Mouse (Mus musculus): Measurements from ENCODE around the gene Slc2a8. TPM values are rescaled to one million over a fixed set of nuclear protein-coding genes. Genes with fewer than 3 reads are reported as not detected.

Gene Slc2a8
- polyA plus RNA-seq (2012; fragmentation: generic; extraction: Trizol) = 10 to 100 TPM in 1 of 2 experiments, 1 to 10 TPM in 1; 7.0 to 18.1 TPM

DNA sequence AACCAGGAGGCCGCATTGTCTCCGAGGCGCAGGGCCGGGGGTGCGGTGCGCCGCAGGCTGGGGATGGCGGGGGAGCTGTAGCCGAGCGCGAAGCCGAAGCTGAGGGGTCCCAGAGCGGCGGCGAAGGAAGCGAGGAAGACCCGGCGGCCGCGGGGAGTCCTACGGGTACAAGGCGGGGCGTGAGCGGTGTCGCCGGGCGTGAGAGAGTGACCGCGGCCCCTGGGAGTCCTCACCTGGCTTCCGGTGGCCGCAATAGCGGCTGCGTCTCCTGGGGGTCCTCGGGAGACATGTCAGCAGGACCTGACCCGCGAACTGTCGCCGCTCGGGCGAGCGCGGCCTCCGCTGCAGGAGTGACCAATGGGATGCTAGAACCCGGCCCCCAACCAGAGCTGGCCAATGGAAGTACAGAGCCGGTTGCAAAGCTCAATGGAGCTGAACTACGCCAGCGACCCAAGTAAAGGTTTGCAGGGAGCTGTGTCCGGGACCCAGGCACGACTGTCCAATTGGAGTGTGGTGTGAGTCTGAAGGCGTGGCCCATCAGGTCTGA lies at the start of gene Slc2a8:
Slc2a8 (minus strand) TSS at position 359 of the 547 bp plus-strand sequence.

GRCm38 (mm10) chr2:32961192-32961995 lies 20.5 kb downstream of the Slc2a8 start, which contains the start of the genes Rpl12 and Lrsam1:
Gene Rpl12 (plus strand): TSS chr2:32961559.
Gene Lrsam1 (minus strand): TSS chr2:32961614.

Other genes with a start within 250 kb of the Slc2a8 start
- under 1 TPM in 1 of 2 experiments, not detected in 1; 0.31 TPM for gene 6330409D20Rik, start 241.1 kb downstream of the Slc2a8 start, polyA plus RNA-seq (2012; fragmentation: generic; extraction: Trizol)
- 10 to 100 TPM; 20.9 to 46.0 TPM for gene Tor2a, start 224.8 kb downstream of the Slc2a8 start, polyA plus RNA-seq (2012; fragmentation: generic; extraction: Trizol)
- gene Ttc16, start 206.4 kb downstream of the Slc2a8 start, polyA plus RNA-seq (2012; fragmentation: generic; extraction: Trizol) = under 1 TPM; 0.04 to 0.38 TPM
- gene Ptrh1, start 206.3 kb downstream of the Slc2a8 start, polyA plus RNA-seq (2012; fragmentation: generic; extraction: Trizol) = 100 to 1,000 TPM in 1 of 2 experiments, 10 to 100 TPM in 1; 25.5 to 106 TPM
- gene Cfap157, start 197.7 kb downstream of the Slc2a8 start, polyA plus RNA-seq (2012; fragmentation: generic; extraction: Trizol) = under 1 TPM; 0.42 to 0.48 TPM
- 10 to 100 TPM; 11.8 to 23.7 TPM for gene Stxbp1, start 134.8 kb downstream of the Slc2a8 start, polyA plus RNA-seq (2012; fragmentation: generic; extraction: Trizol)
- gene Fam129b, start 106.0 kb downstream of the Slc2a8 start, polyA plus RNA-seq (2012; fragmentation: generic; extraction: Trizol) = 100 to 1,000 TPM; 154 to 177 TPM
- gene Rpl12, start 20.5 kb downstream of the Slc2a8 start, polyA plus RNA-seq (2012; fragmentation: generic; extraction: Trizol) = 1,000 to 10,000 TPM; 3,072 to 3,868 TPM
- gene Lrsam1, start 20.5 kb downstream of the Slc2a8 start, polyA plus RNA-seq (2012; fragmentation: generic; extraction: Trizol) = 10 to 100 TPM in 1 of 2 experiments, 1 to 10 TPM in 1; 3.3 to 13.3 TPM
- gene Garnl3, start 149.6 kb upstream of the Slc2a8 start, polyA plus RNA-seq (2012; fragmentation: generic; extraction: Trizol) = 1 to 10 TPM; 1.3 to 5.7 TPM
- 10 to 100 TPM; 61.5 to 63.9 TPM for gene Angptl2, start 234.0 kb upstream of the Slc2a8 start, polyA plus RNA-seq (2012; fragmentation: generic; extraction: Trizol)